Mouse (Mus musculus): Measurements from ENCODE around the gene Nav1. TPM values are rescaled to one million over a fixed set of nuclear protein-coding genes. Genes with fewer than 3 reads are reported as not detected.
"Not testable (repeated sequence)": the region's sequence is repeated elsewhere in the genome, so short reads cannot be mapped to it uniquely, and the experiment has no call there.

Gene Nav1
- total RNA-seq, 2 experiments from 2014 or later: 17.2 to 29.5 TPM

DNA sequence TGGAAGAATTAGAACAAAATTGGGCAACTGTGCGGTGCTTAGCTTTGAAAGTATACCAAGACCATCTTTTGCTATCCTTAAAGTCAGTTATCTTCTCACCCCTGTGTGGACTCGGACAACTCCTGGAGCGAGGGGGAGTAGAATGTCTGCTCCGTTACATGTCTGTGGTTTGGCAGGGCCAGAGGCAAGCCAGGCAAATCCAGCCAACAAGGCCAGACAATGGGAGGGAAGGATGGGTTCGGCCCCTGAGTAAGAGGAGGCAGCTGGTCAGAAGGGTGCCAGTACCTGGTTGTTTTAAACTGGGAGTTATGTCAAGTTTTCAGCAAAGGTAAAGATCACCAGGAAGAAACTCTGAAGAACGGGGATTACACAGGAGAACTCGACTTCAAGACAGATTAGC, 121.9 kb downstream of the Nav1 start:
- DNase-seq: no peak

DNA sequence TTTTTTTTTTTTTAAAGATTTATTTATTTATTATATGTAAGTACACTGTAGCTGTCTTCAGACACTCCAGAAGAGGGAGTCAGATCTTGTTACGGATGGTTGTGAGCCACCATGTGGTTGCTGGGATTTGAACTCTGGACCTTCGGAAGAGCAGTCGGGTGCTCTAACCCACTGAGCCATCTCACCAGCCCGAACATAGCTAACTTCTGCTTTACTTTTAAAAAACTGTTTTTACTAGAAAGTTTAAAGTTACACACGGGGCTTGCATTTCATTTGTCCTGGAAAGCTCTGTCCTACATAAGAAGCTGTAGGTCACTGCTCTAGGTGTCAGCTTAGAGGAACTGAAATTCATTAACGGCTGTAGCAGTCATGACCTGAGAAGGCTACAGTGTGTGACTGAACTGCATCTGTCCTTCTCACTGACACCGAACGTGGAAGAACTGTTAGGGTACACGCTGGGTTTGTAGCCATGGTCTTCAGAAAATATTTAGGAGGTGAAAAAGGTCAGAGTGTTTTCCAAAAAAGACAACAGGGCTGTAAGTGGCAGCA, 122.5 kb downstream of the Nav1 start:
- not testable (repeated sequence) for DNase-seq

DNA sequence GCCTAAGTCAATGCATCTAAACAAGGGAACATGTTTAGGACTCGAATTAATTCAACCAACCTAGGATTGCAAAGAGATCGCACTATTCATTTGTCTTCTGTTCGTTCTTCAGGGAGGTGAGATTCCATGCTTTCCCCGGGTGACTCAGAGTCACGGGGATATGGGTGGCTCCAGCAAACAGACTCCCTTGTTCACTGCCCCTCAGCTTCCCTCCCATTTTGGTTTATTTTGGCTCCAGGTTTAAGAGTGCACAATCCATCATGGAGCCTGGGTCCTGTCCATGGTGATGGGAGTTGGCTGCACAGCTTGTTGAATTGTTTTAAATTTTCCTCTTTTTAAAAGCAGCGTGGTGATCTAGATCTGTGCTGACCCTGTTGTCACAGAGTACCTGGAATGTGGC, 123.1 kb downstream of the Nav1 start:
- no peak for DNase-seq

DNA sequence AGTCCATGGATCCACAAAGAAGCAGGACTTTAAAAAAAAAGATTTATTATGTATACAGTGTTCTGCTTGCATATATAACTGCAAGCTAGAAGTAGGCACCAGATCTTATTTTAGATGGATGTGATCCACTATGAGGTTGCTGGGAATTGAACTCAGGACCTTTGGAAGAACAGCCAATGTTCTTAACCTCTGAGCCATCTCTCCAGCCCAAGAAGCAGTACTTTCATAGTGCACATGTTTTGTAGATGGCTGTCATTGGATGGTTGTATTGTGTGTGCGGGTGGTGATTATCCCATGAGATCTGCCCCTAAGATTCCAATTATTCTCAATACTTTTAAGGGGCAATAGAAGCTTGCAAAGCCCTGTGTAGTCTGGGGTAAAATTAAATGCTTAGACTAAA, 124.4 kb downstream of the Nav1 start:
- no peak for DNase-seq

- DNase-seq: no peak
These were observed 125.4 kb downstream of the Nav1 start for GRCm38 (mm10) chr1:135481656-135482055.

GRCm38 (mm10) chr1:135480815-135481214, 126.3 kb downstream of the Nav1 start:
- DNase-seq: no peak

GRCm38 (mm10) chr1:135475571-135475895, 131.6 kb downstream of the Nav1 start:
- DNase-seq: no peak

DNA sequence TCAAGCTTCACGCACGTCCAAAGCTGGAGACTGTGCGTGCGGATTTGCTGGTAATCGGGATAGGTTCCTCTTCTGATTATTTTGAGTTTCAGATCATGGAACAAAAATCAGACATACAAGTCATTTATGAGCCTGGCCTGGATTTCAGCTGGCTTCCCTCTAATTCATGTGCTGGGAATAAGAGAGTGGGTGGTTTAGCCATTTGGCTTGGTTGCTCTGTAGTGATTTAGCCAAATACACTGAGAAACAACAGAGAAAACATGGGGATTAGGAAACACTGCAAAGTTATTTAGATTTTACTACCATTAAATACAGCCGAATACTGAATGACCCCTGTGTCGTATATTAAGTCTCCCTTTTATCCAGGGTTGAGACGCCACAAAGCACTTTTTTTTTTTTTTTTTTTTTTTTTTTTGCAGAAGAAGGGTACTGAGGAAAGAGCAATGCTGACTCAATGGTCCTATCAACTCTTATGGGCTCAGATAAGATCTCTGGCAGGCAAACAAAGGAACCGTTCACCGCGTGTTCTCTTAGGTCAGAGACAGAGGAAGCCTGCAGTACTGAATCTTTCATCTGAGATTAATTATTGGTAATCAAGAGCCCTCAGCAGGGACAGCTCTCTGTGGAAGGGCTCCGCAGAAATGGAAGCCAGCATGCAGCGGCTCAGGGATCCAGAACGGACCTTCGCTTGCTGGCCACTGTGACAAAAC, 132.1 kb downstream of the Nav1 start:
- DNase-seq: no peak

DNA sequence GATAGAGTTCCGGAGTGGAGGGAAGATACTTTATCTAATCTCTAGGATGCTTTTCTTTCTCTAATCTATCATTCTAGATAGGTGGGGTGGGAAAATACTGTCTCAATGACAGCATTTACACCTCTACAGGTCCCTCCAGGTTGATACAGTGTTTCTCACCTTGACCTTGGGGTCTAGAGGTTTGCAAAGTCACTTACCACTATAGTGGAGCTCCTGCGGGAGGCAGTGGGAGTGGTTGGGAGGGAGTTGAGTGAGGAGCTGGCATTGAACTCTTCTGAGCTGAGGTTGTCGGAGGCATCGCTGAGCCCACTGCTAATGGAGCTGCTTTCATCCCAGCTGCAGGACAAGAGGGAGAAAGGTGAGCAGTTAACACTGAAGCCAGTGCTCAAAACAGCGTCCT, 134.6 kb downstream of the Nav1 start:
- no peak for DNase-seq

DNA sequence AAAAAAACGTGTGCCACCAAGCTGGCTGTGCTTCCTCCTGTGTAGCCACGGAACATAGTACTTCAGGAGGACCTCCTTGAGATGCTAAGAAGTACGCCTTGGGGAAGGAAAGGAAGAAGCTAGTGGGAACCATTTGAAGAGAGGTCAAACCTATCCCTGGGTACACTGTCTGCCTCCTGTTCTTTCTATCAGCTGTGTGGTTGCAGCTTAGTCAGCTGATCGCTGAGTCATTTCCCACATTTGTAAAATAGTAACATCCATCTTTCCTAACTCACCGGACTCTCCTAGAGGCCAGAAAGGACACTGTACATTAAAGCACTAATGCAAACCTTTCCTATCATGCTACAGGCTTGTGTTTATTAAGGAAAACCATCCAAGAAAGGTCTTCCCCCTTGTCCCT, 135.4 kb downstream of the Nav1 start:
- DNase-seq: no peak

GRCm38 (mm10) chr1:135470546-135470945, 136.5 kb downstream of the Nav1 start:
- DNase-seq: no peak

DNA sequence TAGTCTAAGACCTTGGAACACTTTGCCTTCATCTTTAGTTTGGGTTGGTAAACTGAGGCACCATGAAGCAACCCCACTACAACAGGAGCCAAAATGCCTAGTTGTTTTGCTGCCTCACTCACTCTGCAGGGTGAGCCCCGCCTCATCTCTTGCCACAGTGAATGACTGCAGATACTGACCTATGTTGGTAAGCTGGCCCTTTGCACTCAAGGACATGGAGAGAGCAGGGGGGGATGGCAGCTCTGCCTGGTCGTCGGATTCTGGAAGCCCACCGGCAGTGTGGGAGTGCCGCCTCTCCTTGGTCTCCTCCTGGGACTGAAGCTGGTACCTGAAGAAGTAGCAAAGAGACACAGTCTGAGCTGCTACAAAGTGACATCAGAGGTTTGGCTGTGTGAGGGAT, 139.6 kb downstream of the Nav1 start:
- DNase-seq: no peak

- no peak for DNase-seq
These were observed 140.2 kb downstream of the Nav1 start for GRCm38 (mm10) chr1:135466935-135467334.

DNA sequence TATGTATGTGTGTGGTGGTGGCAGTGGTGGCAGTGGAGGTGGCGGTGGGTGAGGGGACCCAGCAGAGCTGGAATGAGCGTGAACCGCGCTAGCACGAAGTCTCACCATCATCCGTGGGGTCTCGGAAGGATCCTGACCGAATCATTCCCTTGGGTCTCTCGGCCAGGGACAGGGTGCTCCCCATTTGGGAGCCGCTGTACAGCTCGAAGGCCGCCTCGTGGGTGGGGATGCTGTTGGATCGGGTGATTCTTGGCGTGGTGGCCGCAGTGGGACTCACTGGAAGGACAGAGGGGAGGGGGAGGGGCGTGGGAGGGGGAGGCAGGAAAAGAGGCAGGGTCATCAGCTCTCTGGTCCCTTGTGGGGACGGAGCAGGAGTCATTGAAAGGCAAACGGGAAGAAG, 141.4 kb downstream of the Nav1 start:
- DNase-seq: no peak

- DNase-seq: no peak
These were observed 144.4 kb downstream of the Nav1 start for GRCm38 (mm10) chr1:135462736-135463135.

DNA sequence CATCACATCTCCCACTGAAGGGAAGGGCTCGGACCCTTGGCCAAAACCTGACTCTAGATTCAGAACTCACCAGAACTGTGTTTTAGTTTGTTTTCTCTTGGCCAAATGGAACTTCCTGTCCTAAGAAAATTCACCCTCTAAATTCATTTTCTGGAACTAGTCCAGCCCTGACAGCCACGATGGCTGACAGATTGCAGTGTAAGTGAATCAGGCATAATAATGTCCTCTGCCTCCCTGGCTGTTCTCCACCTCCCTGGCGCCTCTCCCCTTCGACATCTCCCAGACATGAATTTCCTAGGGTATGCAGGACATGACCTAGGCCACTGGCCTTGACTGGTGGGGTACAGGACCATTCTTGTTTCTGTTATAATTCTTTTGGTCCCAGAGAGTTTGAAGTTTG, 144.8 kb downstream of the Nav1 start:
- no peak for DNase-seq

DNA sequence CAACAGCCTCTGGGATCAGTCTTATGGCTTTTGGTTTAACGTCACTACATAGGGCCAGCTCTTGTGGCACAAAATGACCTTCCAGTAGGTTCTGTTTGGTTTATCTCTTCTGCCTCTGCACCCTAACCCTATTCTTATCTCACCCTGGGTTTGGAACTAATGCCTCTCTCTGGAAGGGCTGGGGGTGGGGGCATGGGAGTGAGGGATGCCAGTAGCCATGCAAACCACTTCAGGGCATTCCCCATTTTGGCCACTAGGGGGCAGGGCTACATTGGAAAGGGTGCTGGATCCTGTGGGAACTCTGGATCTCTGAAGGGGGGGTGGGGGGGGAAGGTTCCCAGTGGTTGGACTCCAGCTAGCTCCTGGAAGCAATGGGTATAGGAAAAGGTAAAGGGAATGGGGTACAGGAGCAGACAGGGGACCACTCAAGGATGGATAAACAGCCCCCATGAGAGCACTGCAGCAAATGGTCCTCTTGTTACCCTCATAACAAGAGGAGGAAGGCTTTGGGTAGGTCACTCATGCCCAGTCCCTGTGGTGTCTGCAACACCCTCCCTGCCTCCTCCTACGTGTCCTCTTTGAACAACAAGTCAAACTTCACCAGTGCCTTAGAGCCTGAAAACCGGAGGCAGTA, 145.9 kb downstream of the Nav1 start:
- peak; percentile 82 for DNase-seq

DNA sequence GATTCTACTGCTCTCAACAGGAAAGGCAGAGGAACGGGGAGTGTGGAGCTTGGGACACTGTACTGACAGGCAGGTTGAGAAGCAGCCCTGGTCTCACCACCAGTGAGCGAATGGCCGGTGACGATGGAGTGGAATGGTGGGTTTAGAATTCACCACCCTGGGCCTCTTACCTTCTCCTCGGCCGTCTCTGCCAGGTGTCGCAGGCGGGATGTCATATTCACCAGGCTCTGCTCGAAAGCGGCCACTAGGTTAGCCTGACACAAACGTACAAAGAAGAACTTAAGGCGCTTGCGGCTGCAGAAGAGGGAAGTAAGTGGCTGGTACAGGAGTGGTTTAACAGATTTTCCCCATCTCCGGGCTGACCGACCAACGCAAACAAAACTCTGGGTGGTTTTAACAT, 146.6 kb downstream of the Nav1 start:
- DNase-seq: no peak

DNA sequence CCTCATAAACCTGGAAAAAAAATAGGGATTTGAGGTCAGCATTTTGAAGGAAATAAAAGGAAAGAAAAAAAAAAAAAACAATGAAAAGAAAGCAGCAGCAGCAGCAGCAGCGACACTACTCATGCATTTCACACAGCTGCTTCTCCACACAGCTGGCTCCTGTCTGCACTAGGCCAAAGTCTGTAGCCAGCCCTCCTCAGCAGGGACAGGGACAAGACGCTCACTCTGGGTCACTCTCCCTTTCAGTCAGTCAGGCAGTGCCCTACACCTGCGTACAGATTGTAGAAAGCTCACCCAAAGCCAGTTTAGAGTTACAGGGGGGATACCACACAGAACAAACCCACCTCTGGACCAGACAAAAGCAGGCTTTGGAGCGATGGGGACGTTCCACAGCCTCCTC, 149.2 kb downstream of the Nav1 start:
- no peak for DNase-seq

- DNase-seq: no peak
These were observed 154.8 kb downstream of the Nav1 start for GRCm38 (mm10) chr1:135452259-135452658.

- no peak for DNase-seq
These were observed 155.7 kb downstream of the Nav1 start for GRCm38 (mm10) chr1:135451419-135451818.

GRCm38 (mm10) chr1:135449876-135450275, 157.2 kb downstream of the Nav1 start:
- DNase-seq: no peak

DNA sequence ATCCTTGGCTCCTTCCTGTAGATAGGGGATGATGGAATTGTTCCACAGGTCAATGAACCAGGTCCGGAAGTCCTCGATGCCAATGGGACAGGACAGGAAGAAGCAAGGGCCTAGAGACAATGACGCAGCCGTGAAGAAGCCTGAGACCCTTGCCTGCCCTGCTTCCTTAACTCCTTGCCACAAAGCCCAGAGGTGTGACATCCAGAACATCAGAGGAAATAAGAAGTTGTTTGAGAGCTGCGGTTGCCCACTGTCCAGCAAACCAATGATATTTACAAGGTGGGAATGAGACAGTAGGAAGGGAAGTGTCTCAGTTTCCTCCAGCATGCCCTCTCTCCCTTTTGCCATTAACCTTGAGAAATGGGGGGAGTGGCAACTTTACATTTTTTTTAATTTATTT, 158.2 kb downstream of the Nav1 start:
- no peak for DNase-seq

GRCm38 (mm10) chr1:135443506-135443905, 163.6 kb downstream of the Nav1 start:
- no peak for DNase-seq

Measured in gastrocnemius, postnatal 10 days (tissue).